In genomic region chr5:17886377-17886776, GRCm38 (mm10) we compare ENCODE assay signal across 13 mouse cellular contexts.
"Had no signal": no experiment of that assay in that cellular context is flagged by ENCODE, and none has a peak within 500 bp of the region (broad histone marks: within the 10 kb centered on the region; RNA-seq: fewer than 3 reads in every experiment).

No protein-coding gene starts in this region.

- H3K27me3 ChIP-seq: liver, embryonic 13.5 days; midbrain, embryonic 13.5 days had no signal

- H3K27ac ChIP-seq: left cerebral cortex, adult 2 months; liver, embryonic 13.5 days; macrophage; midbrain, embryonic 10.5 days; midbrain, embryonic 13.5 days had no signal

- H3K9ac ChIP-seq: liver, embryonic 13.5 days; midbrain, embryonic 13.5 days had no signal

- H3K4me1 ChIP-seq: midbrain, embryonic 10.5 days; midbrain, embryonic 13.5 days had no signal

- ATAC-seq: intestine, embryonic 16.5 days; midbrain, embryonic 13.5 days; midbrain, embryonic 16.5 days had no signal

- H3K4me2 ChIP-seq: liver, embryonic 13.5 days; midbrain, embryonic 13.5 days had no signal

- H3K4me3 ChIP-seq: left cerebral cortex, adult 2 months; liver, embryonic 13.5 days; midbrain, embryonic 10.5 days; midbrain, embryonic 13.5 days had no signal

- H3K36me3 ChIP-seq: liver, embryonic 13.5 days; midbrain, embryonic 10.5 days; midbrain, embryonic 13.5 days had no signal

- DNase-seq: kidney, adult 2 months; kidney, postnatal 10 days; kidney, postnatal 36 days; layer of hippocampus, postnatal 36 days; liver, embryonic 13.5 days; thymus, adult 18-20 months; thymus, postnatal 36 days had no signal

- H3K9me3 ChIP-seq: liver, embryonic 13.5 days; midbrain, embryonic 10.5 days; midbrain, embryonic 13.5 days had no signal
